Mouse (Mus musculus): Measurements from ENCODE around the gene Abhd17c.

The Abhd17c gene

DNA sequence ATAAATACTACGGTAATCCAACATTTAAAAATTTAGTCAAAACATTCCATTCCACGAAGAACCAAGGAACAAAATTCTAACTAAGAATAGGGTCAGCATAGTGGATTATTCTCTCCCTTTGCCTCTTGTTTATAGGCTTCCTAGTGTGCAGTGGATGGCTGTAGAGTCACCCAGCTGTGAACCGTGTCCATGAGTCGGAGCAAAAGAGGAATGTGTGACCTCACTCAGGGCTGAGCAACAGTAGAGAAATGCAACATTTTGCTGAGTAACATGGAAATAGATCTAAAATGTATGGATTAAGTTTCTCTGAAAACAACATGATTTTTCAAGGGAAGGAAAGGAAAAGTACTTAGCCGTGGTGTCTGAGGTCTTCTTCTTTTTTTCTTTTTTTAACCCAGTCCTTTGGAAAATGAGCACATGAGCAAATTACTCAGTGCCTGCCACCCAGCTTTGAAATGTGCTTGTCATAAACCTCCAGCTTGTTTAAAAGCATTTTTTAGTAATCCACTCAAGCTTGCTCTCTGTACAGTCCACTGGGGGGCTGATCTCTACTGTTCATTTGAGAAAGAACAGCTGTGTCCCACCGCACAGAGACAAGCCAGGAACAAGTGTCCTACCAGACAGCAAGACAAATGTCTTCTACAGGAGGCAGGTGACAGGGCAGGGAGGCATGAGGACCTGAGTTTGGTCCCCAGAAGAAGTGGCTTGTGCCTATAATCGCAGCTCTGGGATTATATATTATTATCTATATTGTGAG, 74.3 kb downstream of the Abhd17c start:
- no peak for DNase-seq (ENCODE audit: extremely low spot score)

DNA sequence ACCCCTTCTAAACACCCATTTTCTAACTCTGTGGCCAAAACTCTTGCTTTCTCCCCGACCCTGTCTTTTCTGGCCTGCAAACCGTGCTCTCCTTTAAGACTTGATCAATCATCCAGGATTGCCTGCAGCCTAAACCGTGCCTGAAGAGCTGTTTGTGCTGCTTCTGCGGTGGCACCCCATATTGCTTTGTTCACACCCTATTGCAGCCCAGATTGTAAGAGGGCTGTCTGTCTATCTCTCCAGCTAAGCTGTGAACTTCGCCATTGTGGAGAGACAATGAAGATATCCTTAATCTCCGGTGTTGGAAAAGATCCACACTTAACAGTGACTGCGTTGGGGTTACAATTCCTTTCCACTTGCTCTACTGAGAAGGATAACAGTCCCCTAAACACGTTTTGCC, 77.4 kb downstream of the Abhd17c start:
- DNase-seq (ENCODE audit: extremely low spot score): no peak

DNA sequence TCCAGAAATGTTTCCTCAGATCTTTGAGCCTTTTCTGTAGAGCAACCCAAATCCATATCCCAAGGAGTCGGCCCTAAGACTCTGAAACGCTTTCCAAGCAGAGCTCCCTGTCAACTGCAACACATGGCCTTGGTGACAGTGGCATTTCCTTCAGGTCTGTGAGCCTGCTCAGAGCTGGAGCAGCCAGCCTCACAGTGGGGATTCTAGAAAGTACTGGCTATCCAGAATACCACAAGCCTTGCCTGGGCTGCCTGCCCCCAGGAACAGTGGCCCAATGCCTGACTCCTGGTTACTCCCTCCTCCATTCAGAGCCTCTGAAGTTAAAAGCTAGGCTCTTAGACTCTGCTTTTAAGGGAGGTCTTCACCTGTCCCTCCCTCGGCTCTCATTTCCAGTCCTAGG, 77.8 kb downstream of the Abhd17c start:
- DNase-seq (ENCODE audit: extremely low spot score): no peak

DNA sequence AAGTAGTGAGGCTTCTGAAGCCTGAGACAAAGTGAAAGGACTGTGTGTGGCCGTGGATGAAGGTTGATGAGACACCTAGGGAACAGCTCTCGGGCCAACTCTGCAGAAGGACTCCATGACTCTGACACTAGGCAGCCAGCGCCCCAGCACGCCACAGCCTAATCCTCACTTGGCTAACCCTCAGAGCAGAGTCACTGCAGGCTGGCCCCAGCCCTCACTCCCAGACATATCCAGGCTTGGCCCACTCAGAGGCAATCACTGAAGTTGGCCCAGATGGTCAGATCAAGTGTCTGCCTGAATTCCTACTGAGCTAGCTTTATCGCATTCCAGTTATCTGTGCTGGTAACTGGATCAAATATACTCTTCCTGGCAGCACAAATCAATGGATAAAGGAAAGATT, 82.8 kb downstream of the Abhd17c start:
- DNase-seq (ENCODE audit: extremely low spot score): no peak

DNA sequence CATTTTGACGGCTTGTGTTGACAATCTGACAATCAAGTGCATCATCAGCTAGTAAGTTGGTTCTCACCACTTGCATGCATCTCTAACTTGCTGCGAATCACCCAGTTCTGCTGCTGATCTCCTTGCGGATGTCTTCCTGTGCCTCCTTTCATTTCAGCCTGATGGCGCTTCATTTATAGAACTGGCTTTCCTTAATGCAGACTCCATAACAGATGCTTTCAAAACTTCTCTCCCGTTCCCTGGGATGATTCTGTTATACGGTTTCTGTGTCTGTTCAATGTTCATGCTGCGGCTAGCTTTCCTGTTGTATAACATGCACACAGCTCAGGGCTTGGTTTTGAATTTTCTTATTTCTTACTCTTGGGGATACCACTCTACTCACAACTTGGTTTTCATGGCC, 91.9 kb downstream of the Abhd17c start:
- DNase-seq (ENCODE audit: extremely low spot score): no peak

Data from embryo, embryonic 9.5 days (tissue).